Mouse (Mus musculus) G1E (cell line): ENCODE data around the gene Cd300lf.

ENCODE experiments used
- CTCF ChIP-seq: IDR thresholded peaks from 2 replicates; pipeline ENCODE4 v1.5.1; 2012; ENCODE audit warnings: low read depth, low read length, inconsistent platforms, mixed read lengths
- GATA1 ChIP-seq: IDR thresholded peaks from 2 replicates; pipeline ENCODE4 v1.6.1; 2012; ENCODE audit warnings: borderline replicate concordance, low read length, inconsistent platforms, mixed read lengths
- GATA2 ChIP-seq: IDR thresholded peaks from 2 replicates; pipeline ENCODE4 v1.6.1; 2012; ENCODE audit warnings: low read depth, low read length, inconsistent platforms, borderline replicate concordance
- TAL1 ChIP-seq: conservative IDR thresholded peaks from 2 replicates; pipeline ENCODE4 v1.6.1; 2012; ENCODE audit warnings: low read depth, low read length, inconsistent platforms, mixed read lengths

DNA sequence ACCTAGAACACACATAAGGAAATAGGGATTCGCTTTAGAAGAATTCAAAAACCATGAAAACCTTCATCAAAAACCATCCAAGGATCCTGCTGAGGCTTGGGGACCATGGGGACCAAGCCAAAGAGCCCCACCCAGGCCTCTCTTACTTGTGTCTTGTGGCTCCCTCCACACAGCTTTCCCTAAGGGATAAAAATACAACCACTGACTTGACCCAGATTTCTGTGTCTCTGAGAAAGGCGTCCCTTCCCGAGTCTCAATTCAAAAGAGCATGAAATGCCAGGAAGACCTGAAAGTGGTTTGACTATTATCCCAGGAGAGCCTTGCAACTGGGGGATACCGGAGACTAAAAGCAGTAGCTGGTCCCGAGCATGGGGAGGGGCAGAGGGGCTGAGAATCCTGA, 60.8 kb downstream of the Cd300lf start:
- no peak for TF ChIP-seq CTCF
- no peak for TF ChIP-seq GATA1
- TF ChIP-seq GATA2, result no peak
- TF ChIP-seq TAL1, result no peak
